Mouse (Mus musculus) lung, embryonic 16.5 days (tissue): ENCODE data around the gene Cacybp. TPM values are rescaled to one million over a fixed set of nuclear protein-coding genes. Genes with fewer than 3 reads are reported as not detected.

Experiments used
- ATAC-seq: fragments of 200-750 bp; cut with Nextera tagmentation; 2 replicates; pipeline ENCODE4 v1.8.0; 2017; ENCODE audit warnings: low read depth, mild to moderate bottlenecking, moderate library complexity
- H3K27ac ChIP-seq: fragments of 300-500 bp; sonication (generic); 2 replicates; pipeline ENCODE4 v1.5.1; 2014; ENCODE audit warnings: mild to moderate bottlenecking, control low read depth, low read length
- H3K27me3 ChIP-seq: fragments of 300-500 bp; sonication (generic); 2 replicates; pipeline ENCODE4 v1.6.1; 2014; ENCODE audit warnings: low read depth, low read length, mixed read lengths; ENCODE audit not compliant: control insufficient read depth, insufficient read depth
- H3K36me3 ChIP-seq: fragments of 300-500 bp; sonication (generic); 2 replicates; pipeline ENCODE4 v1.6.1; 2014; ENCODE audit warnings: low read length; ENCODE audit not compliant: control insufficient read depth, insufficient read depth
- H3K4me1 ChIP-seq: fragments of 300-500 bp; sonication (generic); replicated peaks from 2 replicates; pipeline ENCODE4 v1.6.1; 2014; ENCODE audit warnings: low read length, mixed read lengths; ENCODE audit not compliant: control insufficient read depth, insufficient read depth
- H3K4me2 ChIP-seq: fragments of 300-500 bp; sonication (generic); 2 replicates; pipeline ENCODE4 v1.6.1; 2014; ENCODE audit warnings: low read depth, low read length, control low read depth
- H3K4me3 ChIP-seq: fragments of 300-500 bp; sonication (generic); 2 replicates; pipeline ENCODE4 v1.5.1; 2014; ENCODE audit warnings: mild to moderate bottlenecking, low read length, control low read depth
- H3K9ac ChIP-seq: fragments of 300-500 bp; sonication (generic); 2 replicates; pipeline ENCODE4 v1.6.1; 2014; ENCODE audit warnings: low read length, control low read depth
- H3K9me3 ChIP-seq: fragments of 300-500 bp; sonication (generic); 2 replicates; pipeline ENCODE4 v1.6.1; 2016; ENCODE audit warnings: low read length; ENCODE audit not compliant: control insufficient read depth
- whole genome bisulfite sequencing: fragments of 180-500 bp; shearing (Covaris S2); extraction: QIAGEN DNeasy Blood & Tissue Kit; methylation state at CpG from one replicate; pipeline ENCODE4 v1.1.7; 2014; 5-methylcytosine and 5-hydroxymethylcytosine counted together
- polyA plus RNA-seq: library from polyadenylated mRNA; unstranded; fragments of >200 nt; fragmentation: Nextera tagmentation; extraction: Ambion mirVana; gene quantifications from 2 replicates; pipeline ENCODE4 v1.2.1, GENCODE M21; 2015

Gene Cacybp
- polyA plus RNA-seq, 1 experiment from 2014 or later, result 193 TPM

DNA sequence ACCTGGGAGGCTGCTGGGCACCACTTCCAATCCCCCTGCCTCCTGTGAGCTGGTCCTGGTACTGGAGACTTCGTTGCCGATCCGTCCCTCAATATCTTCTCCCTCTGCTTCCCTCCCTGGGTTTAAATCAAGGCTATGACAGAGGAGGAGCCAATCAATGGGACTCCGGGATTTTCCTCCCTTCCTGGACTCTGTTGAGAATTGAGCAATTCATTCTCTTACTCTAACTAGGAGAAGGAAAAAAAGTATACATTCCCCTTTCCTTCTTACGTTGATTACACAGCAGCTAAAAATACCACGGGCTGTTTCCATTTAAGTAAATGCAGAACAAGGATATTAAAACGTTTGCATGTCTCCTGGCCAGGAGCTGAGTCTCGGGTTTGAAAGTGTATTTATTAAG is 59.2 kb downstream of the Cacybp start, which contains the start of gene Tnn:
TSS of gene Tnn (minus strand) at position 101 of the 400 bp plus-strand sequence.
- Histone ChIP-seq H3K27ac (no peak within 1 kb of the TSS), H3K27me3 (no peaks in the 10 kb centered on the region), H3K9ac (no peak within 1 kb of the TSS), H3K9me3 (no peaks in the 10 kb centered on the region), H3K4me2 (no peak within 1 kb of the TSS), H3K4me1 (no peaks in the 10 kb centered on the region), H3K4me3 (no peak within 1 kb of the TSS), H3K36me3 (no peaks in the 10 kb centered on the region)
- 51% methylated on average over 8 of the region's 8 CpGs for WGBS
- ATAC-seq, result no peak

Other genes starting within 250 kb of the Cacybp start
- 43.0 and 48.1 TPM in 2 replicates for gene 4930523C07Rik, start 168.5 kb downstream of the Cacybp start, polyA plus RNA-seq
- 1.2 and 1.6 TPM in 2 replicates for gene Tnn, start 59.3 kb downstream of the Cacybp start, polyA plus RNA-seq
- gene Mrps14, start 17.7 kb downstream of the Cacybp start, polyA plus RNA-seq, result 261 and 272 TPM in 2 replicates